In the genomic region with DNA sequence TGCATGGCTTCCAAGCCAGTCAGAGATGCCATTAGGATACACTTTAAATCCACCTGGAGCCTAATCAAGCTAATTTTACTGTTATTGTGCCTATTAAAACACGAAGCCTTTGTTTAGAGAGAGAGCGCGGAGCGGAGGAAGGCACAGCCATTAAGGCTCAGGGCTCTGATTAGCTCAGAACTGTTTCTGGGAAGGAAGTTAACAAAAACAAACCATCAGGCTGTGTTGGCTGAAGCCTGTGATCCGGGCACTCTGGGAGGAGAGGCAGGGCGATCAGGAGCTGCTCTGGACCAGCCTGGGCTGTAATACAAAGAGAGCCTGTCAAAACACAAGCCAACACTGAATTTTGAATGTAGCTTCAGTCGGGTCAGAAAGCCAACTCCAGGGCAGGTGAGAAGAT, we compare ENCODE assay signal across 10 mouse cellular contexts.
DNase-seq lines count a peak whose midpoint lies in the region; ATAC-seq and TF ChIP-seq lines count a peak whose summit lies in the region.
"Had no signal": no experiment of that assay in that cellular context is flagged by ENCODE, and none has a peak within 500 bp of the region (broad histone marks: within the 10 kb centered on the region; RNA-seq: fewer than 3 reads in every experiment).

No protein-coding gene starts in this region.

- H3K9me3 ChIP-seq in heart, embryonic 11.5 days (replicated peaks; ENCODE audit: control insufficient read depth, low read length) = no peaks in the 10 kb centered on the region
- no peaks in the 10 kb centered on the region for H3K9me3 ChIP-seq in lung, embryonic 16.5 days (ENCODE audit: control insufficient read depth, low read length)
- H3K9me3 ChIP-seq in limb, embryonic 10.5 days (replicated peaks) = no peaks in the 10 kb centered on the region

- TF ChIP-seq CTCF in lung, adult 2 months (IDR thresholded peaks at IDR 0.05; ENCODE audit: insufficient read depth, low read length) = no peak

- WGBS in heart, embryonic 11.5 days (ENCODE audit: insufficient replicate concordance) = 48% methylated on average over 7 of the region's 7 CpGs
- 31% methylated on average over 7 of the region's 7 CpGs for WGBS in lung, embryonic 16.5 days
- 34% methylated on average over 7 of the region's 7 CpGs for WGBS in lung, adult 2 months
- 27% methylated on average over 7 of the region's 7 CpGs for WGBS in limb, embryonic 10.5 days

- H3K4me3 ChIP-seq in heart, embryonic 11.5 days (ENCODE audit: low read depth, low read length) = no peak overlapping the region
- no peak overlapping the region for H3K4me3 ChIP-seq in lung, embryonic 16.5 days (ENCODE audit: low read length)
- H3K4me3 ChIP-seq in lung, adult 2 months (replicated peaks; ENCODE audit: extremely low read depth, low read depth, low read length) = no peak overlapping the region
- no peak overlapping the region for H3K4me3 ChIP-seq in limb, embryonic 10.5 days

- ATAC-seq in heart, embryonic 11.5 days (replicated peaks; ENCODE audit: insufficient number of reproducible peaks, low FRiP score, low TSS enrichment) = no peak
- ATAC-seq in lung, embryonic 16.5 days (ENCODE audit: low read depth) = 0 out of 2 replicates have a peak, but pooled peaks have one; percentile 15

- H3K4me2 ChIP-seq in heart, embryonic 11.5 days = peak overlapping the region; percentile 32; the same call in 1 of the 2 replicates
- peak overlapping the region; percentile 16; the same call in 1 of the 2 replicates for H3K4me2 ChIP-seq in lung, embryonic 16.5 days (ENCODE audit: low read depth, low read length)
- H3K4me2 ChIP-seq: liver, embryonic 11.5 days had no signal

- H3K27ac ChIP-seq in heart, embryonic 11.5 days (ENCODE audit: low read depth, low read length) = no peak overlapping the region
- H3K27ac ChIP-seq in lung, embryonic 16.5 days (ENCODE audit: low read length) = no peak overlapping the region
- H3K27ac ChIP-seq in limb, embryonic 10.5 days = peak overlapping the region; percentile 54; the same call in 1 of the 2 replicates

- H3K9ac ChIP-seq in heart, embryonic 11.5 days (ENCODE audit: low read depth, low read length) = 0 out of 2 replicates have a peak overlapping the region, but pooled peaks have one; percentile 23
- no peak overlapping the region for H3K9ac ChIP-seq in lung, embryonic 16.5 days (ENCODE audit: low read length)

- peaks cover 18% of the 10 kb centered on the region for H3K27me3 ChIP-seq in heart, embryonic 11.5 days (ENCODE audit: control insufficient read depth, insufficient read depth, low read length)
- 0 out of 2 replicates have a peak, but pooled peaks cover 2% of the 10 kb centered on the region for H3K27me3 ChIP-seq in lung, embryonic 16.5 days (ENCODE audit: control insufficient read depth, insufficient read depth, low read depth, low read length)
- H3K27me3 ChIP-seq in limb, embryonic 10.5 days (ENCODE audit: low read depth, poor library complexity, severe bottlenecking) = peaks cover 46% of the 10 kb centered on the region

- no peak for TF ChIP-seq POLR2A in lung, adult 2 months (IDR thresholded peaks at IDR 0.05; ENCODE audit: borderline replicate concordance, extremely low read depth, low read depth, low read length)

- peaks cover 54% of the 10 kb centered on the region for H3K4me1 ChIP-seq in heart, embryonic 11.5 days (ENCODE audit: control insufficient read depth, insufficient read depth, low read length)
- H3K4me1 ChIP-seq in lung, embryonic 16.5 days (replicated peaks; ENCODE audit: control insufficient read depth, insufficient read depth, low read length) = peaks cover 31% of the 10 kb centered on the region
- peaks cover 6% of the 10 kb centered on the region; the same call in 1 of the 2 replicates for H3K4me1 ChIP-seq in lung, adult 2 months (ENCODE audit: control insufficient read depth, insufficient read depth, low read length)
- peaks cover 41% of the 10 kb centered on the region for H3K4me1 ChIP-seq in limb, embryonic 10.5 days

- DNase-seq in heart, adult 8-10 months (ENCODE audit: low spot score) = no peak
- DNase-seq in lung, adult 2 months = no peak
- DNase-seq in limb, embryonic 10.5 days (ENCODE audit: low spot score) = no peak
- no peak for DNase-seq in thymus, postnatal 36 days
- DNase-seq in layer of hippocampus, postnatal 25 days (ENCODE audit: extremely low spot score in 1 of 2, low spot score in 1 of 2) = no peak
- DNase-seq: cerebellum, adult 8-10 months; right cerebral cortex, postnatal 14 days had no signal

- no peaks in the 10 kb centered on the region for H3K36me3 ChIP-seq in heart, embryonic 11.5 days (ENCODE audit: control insufficient read depth, insufficient read depth, low read length)
- no peaks in the 10 kb centered on the region for H3K36me3 ChIP-seq in lung, embryonic 16.5 days (ENCODE audit: control insufficient read depth, insufficient read depth, low read length)
- no peaks in the 10 kb centered on the region for H3K36me3 ChIP-seq in limb, embryonic 10.5 days
